ENCODE assay signal across 8 mouse cellular contexts in genomic region chr13:46633320-46634132, GRCm38 (mm10). TPM values are rescaled to one million over a fixed set of nuclear protein-coding genes. Genes with fewer than 3 reads are reported as not detected.
A peak's percentile ranks its signal among the peaks of the same experiment; 100 is the strongest.
DNase-seq lines count a peak whose midpoint lies in the region; ATAC-seq lines count a peak whose summit lies in the region.

No protein-coding gene starts in this region.

- 5% methylated on average over 18 of the region's 18 CpGs for WGBS in forebrain, embryonic 15.5 days
- 13% methylated on average over 18 of the region's 18 CpGs for WGBS in neural tube, embryonic 15.5 days
- WGBS in kidney, embryonic 14.5 days: 41% methylated on average over 18 of the region's 18 CpGs

- no peaks in the 10 kb centered on the region for H3K27me3 ChIP-seq in forebrain, embryonic 15.5 days
- no peaks in the 10 kb centered on the region for H3K27me3 ChIP-seq in neural tube, embryonic 15.5 days (replicated peaks)
- no peaks in the 10 kb centered on the region for H3K27me3 ChIP-seq in kidney, embryonic 14.5 days (ENCODE audit: control insufficient read depth, insufficient read depth, low read length)

- DNase-seq in cerebellum, adult 11-12 months: peak; percentile 11
- no peak for DNase-seq in cerebellum, adult 9-10 months
- DNase-seq in left cerebral cortex, adult 8-10 months (ENCODE audit: low spot score in 2 of 2): peak; percentile 43 to 45
- DNase-seq in heart, adult 18-20 months: no peak
- no peak for DNase-seq in gastrocnemius, postnatal 14 days

- intact Hi-C loops in gastrocnemius, postnatal 14 days (cut with DNase I; ENCODE audit: low total_unique reads): no loop called here

- H3K4me2 ChIP-seq in forebrain, embryonic 15.5 days (replicated peaks): peak overlapping the region; percentile 44
- peak overlapping the region; percentile 46 for H3K4me2 ChIP-seq in neural tube, embryonic 15.5 days
- no peak overlapping the region; the same call in 1 of the 2 replicates for H3K4me2 ChIP-seq in kidney, embryonic 14.5 days (replicated peaks; ENCODE audit: low read depth, low read length)

- no peaks in the 10 kb centered on the region for H3K9me3 ChIP-seq in forebrain, embryonic 15.5 days
- H3K9me3 ChIP-seq in neural tube, embryonic 15.5 days (replicated peaks): no peaks in the 10 kb centered on the region
- no peaks in the 10 kb centered on the region for H3K9me3 ChIP-seq in kidney, embryonic 14.5 days (ENCODE audit: control insufficient read depth, low read length)

- peaks cover 32% of the 10 kb centered on the region for H3K4me1 ChIP-seq in forebrain, embryonic 15.5 days
- H3K4me1 ChIP-seq in neural tube, embryonic 15.5 days: peaks cover 15% of the 10 kb centered on the region
- H3K4me1 ChIP-seq in kidney, embryonic 14.5 days (ENCODE audit: control insufficient read depth, insufficient read depth, low read length): no peaks in the 10 kb centered on the region; the same call in 1 of the 2 replicates

- no peaks in the 10 kb centered on the region for H3K36me3 ChIP-seq in forebrain, embryonic 15.5 days
- no peaks in the 10 kb centered on the region for H3K36me3 ChIP-seq in neural tube, embryonic 15.5 days
- no peaks in the 10 kb centered on the region for H3K36me3 ChIP-seq in kidney, embryonic 14.5 days (ENCODE audit: control insufficient read depth, insufficient read depth, low read length)

- peak overlapping the region; percentile 12 for H3K9ac ChIP-seq in forebrain, embryonic 15.5 days (replicated peaks)
- 0 out of 2 replicates have a peak overlapping the region, but pooled peaks have one; percentile 10 for H3K9ac ChIP-seq in neural tube, embryonic 15.5 days (replicated peaks)
- H3K9ac ChIP-seq in kidney, embryonic 14.5 days (ENCODE audit: low read depth, low read length): no peak overlapping the region

- peak; percentile 84 for ATAC-seq in forebrain, embryonic 15.5 days (replicated peaks)
- peak; percentile 89 for ATAC-seq in neural tube, embryonic 15.5 days (ENCODE audit: low FRiP score)
- ATAC-seq in kidney, embryonic 14.5 days (ENCODE audit: low FRiP score, low TSS enrichment): no peak

- peak overlapping the region; percentile 24 for H3K4me3 ChIP-seq in forebrain, embryonic 15.5 days
- H3K4me3 ChIP-seq in neural tube, embryonic 15.5 days (replicated peaks): peak overlapping the region; percentile 15; the same call in 1 of the 2 replicates
- H3K4me3 ChIP-seq in kidney, embryonic 14.5 days (ENCODE audit: low read length): no peak overlapping the region

- peak overlapping the region; percentile 87 for H3K27ac ChIP-seq in forebrain, embryonic 15.5 days (replicated peaks)
- peak overlapping the region; percentile 78 for H3K27ac ChIP-seq in neural tube, embryonic 15.5 days (replicated peaks)
- no peak overlapping the region for H3K27ac ChIP-seq in kidney, embryonic 14.5 days (ENCODE audit: low read depth, low read length)

RNA-seq across cellular contexts. Expression of gene Fam8a1, which starts 35.8 kb away (rescaled TPM):
- 21.2 and 24.6 TPM in 2 replicates for polyA plus RNA-seq in forebrain, embryonic 15.5 days (2015; fragmentation: Nextera tagmentation; extraction: Ambion mirVana)
- total RNA-seq in left cerebral cortex, adult 8-10 months (2022): 10 to 100 TPM; 79.0 to 84.9 (median 81.5) TPM
- 12.9 and 14.8 TPM in 2 replicates for polyA plus RNA-seq in neural tube, embryonic 15.5 days (2015; fragmentation: Nextera tagmentation; extraction: Ambion mirVana)
- total RNA-seq in heart, adult 18-20 months (2021): 10 to 100 TPM; 31.7 to 37.0 TPM
- total RNA-seq in gastrocnemius, postnatal 14 days (2021): 10 to 100 TPM; 20.4 to 21.9 TPM
- polyA plus RNA-seq in kidney, embryonic 14.5 days (2014; fragmentation: Nextera tagmentation; extraction: Ambion mirVana): 8.7 and 13.5 TPM in 2 replicates

Comparison
In these comparisons a context has a peak if more than half of its experiments do, and no peak if none do; other contexts are left out.
1. DNase-seq: peak in cerebellum, adult 11-12 months (single experiment) and left cerebral cortex, adult 8-10 months (2 of 2); none in cerebellum, adult 9-10 months (single experiment), heart, adult 18-20 months (0 of 2) and gastrocnemius, postnatal 14 days (single experiment).